11 mouse cellular contexts compared by ENCODE assay signal in the genomic region with DNA sequence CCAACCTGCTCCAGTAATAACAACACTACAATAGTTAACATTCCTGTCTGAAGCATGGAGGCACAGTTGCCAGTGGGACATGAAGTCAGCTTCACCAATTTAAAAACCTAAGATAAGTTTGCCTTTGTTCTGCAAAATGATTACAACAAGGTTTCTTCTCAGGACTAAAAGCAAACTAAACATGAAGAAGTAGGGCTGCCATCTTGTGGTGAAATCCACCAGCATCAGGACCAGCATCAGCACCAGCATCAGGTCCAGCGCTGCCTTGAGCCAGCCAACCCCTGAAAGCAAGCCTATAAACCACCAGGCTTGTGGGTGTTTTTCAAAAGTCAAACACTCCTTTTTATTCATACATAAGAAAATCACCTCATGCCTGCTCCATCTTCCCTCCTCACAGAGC.
A peak's percentile ranks its signal among the peaks of the same experiment; 100 is the strongest.
DNase-seq lines count a peak whose midpoint lies in the region.
"Had no signal": no experiment of that assay in that cellular context is flagged by ENCODE, and none has a peak within 500 bp of the region (broad histone marks: within the 10 kb centered on the region; RNA-seq: fewer than 3 reads in every experiment).

No protein-coding gene starts in this region.

- peak; percentile 29 for DNase-seq in embryo, embryonic 10 days (ENCODE audit: low spot score)
- no peak for DNase-seq in embryo, embryonic 9.5 days (ENCODE audit: extremely low spot score)
- peak; percentile 4 for DNase-seq in layer of hippocampus, adult 9-11 months
- DNase-seq in layer of hippocampus, postnatal 36 days = no peak
- DNase-seq in NIH3T3 (ENCODE audit: low read depth) = peak; percentile 74
- DNase-seq in left cerebral cortex, postnatal 25 days (ENCODE audit: low spot score in 2 of 2) = peak; percentile 30 to 67
- DNase-seq in adrenal gland, postnatal 14 days = no peak
- no peak for DNase-seq in adrenal gland, postnatal 10 days
- DNase-seq: cerebellum, adult 9-10 months; lung, adult 18-20 months; thymus, adult 2 months had no signal

- intact Hi-C loops in left cerebral cortex, postnatal 25 days (cut with DNase I) = no loop called here

Comparison
In these comparisons a context has a peak if more than half of its experiments do, and no peak if none do; other contexts are left out.
1. DNase-seq: peak in embryo, embryonic 10 days (single experiment), layer of hippocampus, adult 9-11 months (single experiment), NIH3T3 (single experiment) and left cerebral cortex, postnatal 25 days (2 of 2); none in embryo, embryonic 9.5 days (single experiment), layer of hippocampus, postnatal 36 days (0 of 2), adrenal gland, postnatal 14 days (single experiment) and adrenal gland, postnatal 10 days (single experiment).